Mouse (Mus musculus) spleen, adult 2 months (tissue): ENCODE data around the gene Xlr4c.

Experiments
- CTCF ChIP-seq: fragments of 200-500 bp; IDR thresholded peaks from 2 replicates; pipeline ENCODE4 v1.5.1; 2011; ENCODE audit warnings: mild to moderate bottlenecking, inconsistent platforms; ENCODE audit not compliant: insufficient read depth, insufficient read length, insufficient replicate concordance; ENCODE audit errors: extremely low read depth
- POLR2A ChIP-seq: fragments of 200-500 bp; IDR thresholded peaks from 2 replicates; pipeline ENCODE4 v1.6.1; 2011; ENCODE audit warnings: low read depth, low read length, inconsistent platforms

DNA sequence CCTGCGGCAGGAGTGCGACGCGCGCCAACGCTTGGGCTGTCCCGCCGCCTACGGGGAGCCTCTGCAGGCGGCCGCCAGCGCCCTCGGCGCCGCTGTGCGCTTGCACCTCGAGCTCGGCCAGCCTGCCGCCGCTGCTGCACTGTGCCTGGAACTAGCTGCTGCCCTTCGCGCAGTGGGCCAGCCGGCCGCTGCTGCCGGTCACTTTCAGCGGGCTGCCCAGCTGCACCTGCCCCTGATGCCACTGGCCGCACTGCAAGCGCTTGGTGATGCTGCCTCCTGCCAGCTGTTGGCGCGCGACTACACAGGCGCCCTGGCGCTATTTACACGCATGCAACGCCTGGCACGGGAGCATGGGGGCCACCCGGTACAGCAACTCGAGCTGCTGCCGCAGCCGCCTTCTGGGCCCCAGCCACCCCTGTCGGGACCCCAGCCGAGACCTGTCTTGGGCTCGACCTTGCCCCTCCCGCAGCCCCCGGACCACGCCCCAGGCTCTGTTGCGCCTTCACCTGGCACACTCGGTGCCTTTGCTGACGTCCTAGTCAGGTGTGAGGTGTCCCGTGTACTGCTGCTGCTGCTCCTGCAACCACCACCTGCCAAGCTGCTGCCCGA is 14.2 kb downstream of the Xlr4c start:
- TF ChIP-seq CTCF (no peak), POLR2A (no peak)
